In genomic region chr10:80940988-80941347, GRCm38 (mm10) we compare ENCODE assay signal across 11 mouse cellular contexts. TPM values are rescaled to one million over a fixed set of nuclear protein-coding genes. Genes with fewer than 3 reads are reported as not detected.
A peak's percentile ranks its signal among the peaks of the same experiment; 100 is the strongest.
DNase-seq lines count a peak whose midpoint lies in the region; ATAC-seq lines count a peak whose summit lies in the region.
"Had no signal": no experiment of that assay in that cellular context is flagged by ENCODE, and none has a peak within 500 bp of the region (broad histone marks: within the 10 kb centered on the region; RNA-seq: fewer than 3 reads in every experiment).

No protein-coding gene starts in this region.

- peak overlapping the region; percentile 93 for H3K27ac ChIP-seq in intestine, embryonic 16.5 days (ENCODE audit: low read length)
- peak overlapping the region; percentile 92 for H3K27ac ChIP-seq in stomach, embryonic 15.5 days

- H3K4me1 ChIP-seq in megakaryocyte, embryonic 14.5 days: peaks cover 83% of the 10 kb centered on the region
- peaks cover 67% of the 10 kb centered on the region for H3K4me1 ChIP-seq in intestine, embryonic 16.5 days (ENCODE audit: control insufficient read depth, insufficient read depth, low read length)
- peaks cover 63% of the 10 kb centered on the region for H3K4me1 ChIP-seq in stomach, embryonic 15.5 days

- H3K27me3 ChIP-seq in megakaryocyte, embryonic 14.5 days (replicated peaks): peaks cover 60% of the 10 kb centered on the region
- no peaks in the 10 kb centered on the region for H3K27me3 ChIP-seq in intestine, embryonic 16.5 days (replicated peaks; ENCODE audit: control insufficient read depth, insufficient read depth, low read length)
- H3K27me3 ChIP-seq in stomach, embryonic 15.5 days (replicated peaks): no peaks in the 10 kb centered on the region
- H3K27me3 ChIP-seq: hindbrain, embryonic 15.5 days had no signal

- no peaks in the 10 kb centered on the region for H3K36me3 ChIP-seq in megakaryocyte, embryonic 14.5 days (replicated peaks; ENCODE audit: low read length)
- no peaks in the 10 kb centered on the region for H3K36me3 ChIP-seq in intestine, embryonic 16.5 days (ENCODE audit: control insufficient read depth, insufficient read depth, low read length)
- H3K36me3 ChIP-seq in stomach, embryonic 15.5 days: no peaks in the 10 kb centered on the region
- H3K36me3 ChIP-seq: hindbrain, embryonic 15.5 days had no signal

- peak overlapping the region; percentile 89 for H3K4me3 ChIP-seq in megakaryocyte, embryonic 14.5 days (replicated peaks)
- H3K4me3 ChIP-seq in intestine, embryonic 16.5 days (ENCODE audit: low read length): no peak overlapping the region
- H3K4me3 ChIP-seq in stomach, embryonic 15.5 days (replicated peaks): peak overlapping the region; percentile 8; the same call in 1 of the 2 replicates

- ATAC-seq in megakaryocyte, adult 5-6 weeks (ENCODE audit: poor library complexity, severe bottlenecking): no peak
- ATAC-seq in intestine, embryonic 16.5 days: no peak
- ATAC-seq in stomach, embryonic 15.5 days (ENCODE audit: insufficient read depth, low FRiP score, low read depth): no peak
- ATAC-seq: activated CD4-positive, CD25-positive, alpha-beta regulatory T cell, adult 4 months had no signal

- peak overlapping the region; percentile 90; the same call in 1 of the 2 replicates for H3K4me2 ChIP-seq in intestine, embryonic 16.5 days (ENCODE audit: low read depth, low read length)
- H3K4me2 ChIP-seq in stomach, embryonic 15.5 days: peak overlapping the region; percentile 80

- DNase-seq in heart, adult 11 months: peak; percentile 97
- no peak for DNase-seq in heart, postnatal 36 days
- no peak for DNase-seq in frontal cortex, postnatal 25 days (ENCODE audit: low spot score in 2 of 2)
- DNase-seq in cerebellum, adult 8-10 months: no peak
- DNase-seq: cerebellum, adult 11-12 months had no signal

- H3K9ac ChIP-seq in intestine, embryonic 16.5 days (ENCODE audit: low read depth, low read length): peak overlapping the region; percentile 68
- 0 out of 2 replicates have a peak overlapping the region, but pooled peaks have one; percentile 9 for H3K9ac ChIP-seq in stomach, embryonic 15.5 days
- H3K9ac ChIP-seq: hindbrain, embryonic 15.5 days had no signal

- WGBS in intestine, embryonic 16.5 days: 25% methylated on average over 2 of the region's 2 CpGs
- WGBS in stomach, embryonic 15.5 days: 20% methylated on average over 2 of the region's 2 CpGs

- intact Hi-C loops in heart, postnatal 36 days (cut with DNase I): no loop called here

- H3K9me3 ChIP-seq in megakaryocyte, embryonic 14.5 days: no peaks in the 10 kb centered on the region
- no peaks in the 10 kb centered on the region for H3K9me3 ChIP-seq in intestine, embryonic 16.5 days (ENCODE audit: control insufficient read depth, low read length)
- no peaks in the 10 kb centered on the region for H3K9me3 ChIP-seq in stomach, embryonic 15.5 days
- H3K9me3 ChIP-seq: hindbrain, embryonic 15.5 days had no signal

RNA-seq across cellular contexts. Expression of gene Gadd45b, which starts 11.1 kb away (rescaled TPM):
- 10 to 100 TPM; 11.0 to 18.7 TPM for total RNA-seq in heart, postnatal 36 days (2021)
- 29.3 and 96.0 TPM in 2 replicates for polyA plus RNA-seq in megakaryocyte, embryonic 14.5 days (2012; ENCODE audit: insufficient read depth, low replicate concordance)
- 11.0 and 12.9 TPM in 2 replicates for total RNA-seq in megakaryocyte, adult 5-6 weeks (2015)
- total RNA-seq in megakaryocyte, adult 5-6 weeks (2017): 9.4 and 20.3 TPM in 2 replicates
- polyA plus RNA-seq in intestine, embryonic 16.5 days (2015; fragmentation: Nextera tagmentation; extraction: Ambion mirVana): 26.5 and 29.1 TPM in 2 replicates
- 33.6 TPM in 2 replicates for polyA plus RNA-seq in stomach, embryonic 15.5 days (2015; fragmentation: Nextera tagmentation; extraction: Ambion mirVana)

RNA-seq across cellular contexts. Expression of gene Lmnb2, which starts 22.9 kb away (rescaled TPM):
- total RNA-seq in heart, postnatal 36 days (2021): 1 to 10 TPM; 3.6 to 4.9 TPM
- polyA plus RNA-seq in megakaryocyte, embryonic 14.5 days (2012; ENCODE audit: insufficient read depth, low replicate concordance): 11.8 and 16.6 TPM in 2 replicates
- 7.7 and 9.5 TPM in 2 replicates for total RNA-seq in megakaryocyte, adult 5-6 weeks (2015)
- total RNA-seq in megakaryocyte, adult 5-6 weeks (2017): 35.2 and 35.8 TPM in 2 replicates
- 38.6 and 41.0 TPM in 2 replicates for polyA plus RNA-seq in intestine, embryonic 16.5 days (2015; fragmentation: Nextera tagmentation; extraction: Ambion mirVana)
- 38.1 and 46.1 TPM in 2 replicates for polyA plus RNA-seq in stomach, embryonic 15.5 days (2015; fragmentation: Nextera tagmentation; extraction: Ambion mirVana)

RNA-seq across cellular contexts. Expression of gene Timm13, which starts 40.2 kb away (rescaled TPM):
- total RNA-seq in heart, postnatal 36 days (2021): 100 to 1,000 TPM; 129 to 145 TPM
- 88.8 and 345 TPM in 2 replicates for polyA plus RNA-seq in megakaryocyte, embryonic 14.5 days (2012; ENCODE audit: insufficient read depth, low replicate concordance)
- 60.1 and 74.7 TPM in 2 replicates for total RNA-seq in megakaryocyte, adult 5-6 weeks (2015)
- total RNA-seq in megakaryocyte, adult 5-6 weeks (2017): 31.8 and 44.9 TPM in 2 replicates
- 390 and 410 TPM in 2 replicates for polyA plus RNA-seq in intestine, embryonic 16.5 days (2015; fragmentation: Nextera tagmentation; extraction: Ambion mirVana)
- 317 and 334 TPM in 2 replicates for polyA plus RNA-seq in stomach, embryonic 15.5 days (2015; fragmentation: Nextera tagmentation; extraction: Ambion mirVana)
